ENCODE assay signal across 8 mouse cellular contexts in genomic region chr8:121125311-121125876, GRCm38 (mm10). TPM values are rescaled to one million over a fixed set of nuclear protein-coding genes. Genes with fewer than 3 reads are reported as not detected.
DNase-seq lines count a peak whose midpoint lies in the region; ATAC-seq lines count a peak whose summit lies in the region.

No protein-coding gene starts in this region.

- peaks cover 10% of the 10 kb centered on the region; the same call in 1 of the 2 replicates for H3K4me1 ChIP-seq in forebrain, embryonic 11.5 days (replicated peaks; ENCODE audit: control insufficient read depth, insufficient read depth, low read length)
- H3K4me1 ChIP-seq in heart, embryonic 16.5 days (ENCODE audit: control insufficient read depth, insufficient read depth, low read length) = peaks cover 8% of the 10 kb centered on the region; the same call in 1 of the 2 replicates

- peak; percentile 29 for DNase-seq in thymus, postnatal 14 days
- DNase-seq in thymus, adult 18-20 months = no peak
- DNase-seq in forebrain, embryonic 11.5 days (ENCODE audit: low spot score) = peak; percentile 84
- DNase-seq in kidney, postnatal 10 days = peak; percentile 90
- peak; percentile 68 for DNase-seq in lung, postnatal 14 days
- peak; percentile 42 for DNase-seq in right cerebral cortex, adult 18-20 months

- no peaks in the 10 kb centered on the region for H3K36me3 ChIP-seq in forebrain, embryonic 11.5 days (ENCODE audit: control insufficient read depth, insufficient read depth, low read length)
- H3K36me3 ChIP-seq in heart, embryonic 16.5 days (ENCODE audit: control insufficient read depth, insufficient read depth) = no peaks in the 10 kb centered on the region

- H3K9me3 ChIP-seq in forebrain, embryonic 11.5 days (ENCODE audit: control insufficient read depth, low read length) = no peaks in the 10 kb centered on the region; the same call in 1 of the 2 replicates
- no peaks in the 10 kb centered on the region for H3K9me3 ChIP-seq in heart, embryonic 16.5 days (replicated peaks; ENCODE audit: control insufficient read depth, low read length)

- WGBS in forebrain, embryonic 11.5 days = under 1% methylated on average over 36 of the region's 36 CpGs
- under 1% methylated on average over 35 of the region's 36 CpGs for WGBS in heart, embryonic 16.5 days

- peak overlapping the region; percentile 20 for H3K4me3 ChIP-seq in forebrain, embryonic 11.5 days (ENCODE audit: low read depth, low read length)
- H3K4me3 ChIP-seq in heart, embryonic 16.5 days (ENCODE audit: low read length) = peak overlapping the region; percentile 46

- ATAC-seq in forebrain, embryonic 11.5 days (replicated peaks; ENCODE audit: low FRiP score) = peak; percentile 79
- peak; percentile 80 for ATAC-seq in heart, embryonic 16.5 days (replicated peaks; ENCODE audit: extremely low read depth, insufficient read depth, low FRiP score)
- no peak for ATAC-seq in inflammation-experienced regulatory T-cells, adult 6 months

- peaks cover 99% of the 10 kb centered on the region for H3K27me3 ChIP-seq in forebrain, embryonic 11.5 days (ENCODE audit: control insufficient read depth, insufficient read depth, low read length)
- H3K27me3 ChIP-seq in heart, embryonic 16.5 days (ENCODE audit: control insufficient read depth, insufficient read depth, low read length) = peaks cover 93% of the 10 kb centered on the region

- peak overlapping the region; percentile 40 for H3K4me2 ChIP-seq in forebrain, embryonic 11.5 days (ENCODE audit: low read depth, low read length, severe bottlenecking)
- peak overlapping the region; percentile 65 for H3K4me2 ChIP-seq in heart, embryonic 16.5 days (ENCODE audit: low read depth, low read length)

- H3K27ac ChIP-seq in forebrain, embryonic 11.5 days (ENCODE audit: low read depth, low read length) = no peak overlapping the region
- H3K27ac ChIP-seq in heart, embryonic 16.5 days (ENCODE audit: low read length) = peak overlapping the region; percentile 70

- H3K9ac ChIP-seq in forebrain, embryonic 11.5 days (ENCODE audit: low read length) = no peak overlapping the region
- H3K9ac ChIP-seq in heart, embryonic 16.5 days (ENCODE audit: low read length) = peak overlapping the region; percentile 59

RNA-seq across cellular contexts. Expression of gene Foxl1, which starts 2.3 kb away (rescaled TPM):
- polyA plus RNA-seq in forebrain, embryonic 11.5 days (2014; fragmentation: Nextera tagmentation; extraction: Ambion mirVana) = 0.39 and 0.81 TPM in 2 replicates
- 0.49 and 0.62 TPM in 2 replicates for polyA plus RNA-seq in heart, embryonic 16.5 days (2015; fragmentation: Nextera tagmentation; extraction: Ambion mirVana)
- polyA plus RNA-seq in inflammation-experienced regulatory T-cells, adult 6 months (2017; shearing (Covaris generic)) = not detected

RNA-seq across cellular contexts. Expression of gene Foxc2, which starts 9.4 kb away (rescaled TPM):
- polyA plus RNA-seq in forebrain, embryonic 11.5 days (2014; fragmentation: Nextera tagmentation; extraction: Ambion mirVana) = 6.1 and 6.3 TPM in 2 replicates
- polyA plus RNA-seq in heart, embryonic 16.5 days (2015; fragmentation: Nextera tagmentation; extraction: Ambion mirVana) = 3.5 and 4.4 TPM in 2 replicates
- not detected for polyA plus RNA-seq in inflammation-experienced regulatory T-cells, adult 6 months (2017; shearing (Covaris generic))

RNA-seq across cellular contexts. Expression of gene Mthfsd, which starts 17.2 kb away (rescaled TPM):
- 52.8 and 58.7 TPM in 2 replicates for polyA plus RNA-seq in forebrain, embryonic 11.5 days (2014; fragmentation: Nextera tagmentation; extraction: Ambion mirVana)
- 32.1 and 32.3 TPM in 2 replicates for polyA plus RNA-seq in heart, embryonic 16.5 days (2015; fragmentation: Nextera tagmentation; extraction: Ambion mirVana)
- polyA plus RNA-seq in inflammation-experienced regulatory T-cells, adult 6 months (2017; shearing (Covaris generic)) = 10 to 100 TPM; 17.1 to 32.0 (median 20.7) TPM

RNA-seq across cellular contexts. Expression of gene Foxf1, which starts 41.2 kb away (rescaled TPM):
- 0.17 and 0.91 TPM in 2 replicates for polyA plus RNA-seq in forebrain, embryonic 11.5 days (2014; fragmentation: Nextera tagmentation; extraction: Ambion mirVana)
- 1.9 and 8.9 TPM in 2 replicates for polyA plus RNA-seq in heart, embryonic 16.5 days (2015; fragmentation: Nextera tagmentation; extraction: Ambion mirVana)
- under 1 TPM in 1 of 3 experiments, not detected in 2; 0.46 TPM for polyA plus RNA-seq in inflammation-experienced regulatory T-cells, adult 6 months (2017; shearing (Covaris generic))

Comparison
In these comparisons a context has a peak if more than half of its experiments do, and no peak if none do; other contexts are left out.
1. DNase-seq: peak in thymus, postnatal 14 days (single experiment), forebrain, embryonic 11.5 days (single experiment), kidney, postnatal 10 days (single experiment), lung, postnatal 14 days (single experiment) and right cerebral cortex, adult 18-20 months (single experiment); none in thymus, adult 18-20 months (0 of 2).